Mouse (Mus musculus) olfactory bulb, adult 2 months (tissue): ENCODE data around the gene Nrxn2. TPM values are rescaled to one million over a fixed set of nuclear protein-coding genes. Genes with fewer than 3 reads are reported as not detected.
A peak's percentile ranks its signal among the peaks of the same experiment; 100 is the strongest.

Experiments used
- H3K27ac ChIP-seq: fragments of 200-500 bp; 2 replicates; pipeline ENCODE4 v1.5.1; 2012; ENCODE audit warnings: low read depth, low read length; ENCODE audit not compliant: insufficient read depth
- H3K4me1 ChIP-seq: fragments of 200-500 bp; 2 replicates; pipeline ENCODE4 v1.6.1; 2012; ENCODE audit warnings: low read length; ENCODE audit not compliant: control insufficient read depth, insufficient read depth
- H3K4me3 ChIP-seq: fragments of 200-500 bp; 2 replicates; pipeline ENCODE4 v1.5.1; 2012; ENCODE audit warnings: mild to moderate bottlenecking, low read depth, low read length, moderate library complexity; ENCODE audit not compliant: insufficient read depth
- CTCF ChIP-seq: fragments of 200-500 bp; IDR thresholded peaks from 2 replicates; pipeline ENCODE4 v1.5.1; 2012; ENCODE audit warnings: low read depth, mild to moderate bottlenecking, low read length, moderate library complexity; ENCODE audit not compliant: insufficient read depth
- POLR2A ChIP-seq: fragments of 200-500 bp; IDR thresholded peaks from 2 replicates; pipeline ENCODE4 v1.6.1; 2012; ENCODE audit warnings: mild to moderate bottlenecking, low read depth, low read length, moderate library complexity; ENCODE audit not compliant: insufficient read depth
- WGBS: fragments of 180-500 bp; shearing (Covaris S2); methylation state at CpG from one replicate; pipeline ENCODE4 v1.1.7; 2018; 5-methylcytosine and 5-hydroxymethylcytosine counted together
- polyA plus RNA-seq: library from polyadenylated mRNA; stranded (reverse); fragments of >200 nt; gene quantifications from 2 replicates; pipeline ENCODE4 v1.2.4, GENCODE M21; 2012; ENCODE audit warnings: low replicate concordance; ENCODE audit not compliant: missing spikeins, insufficient read depth, insufficient read length

Nrxn2 gene
- polyA plus RNA-seq, 1 experiment: 263 TPM

DNA sequence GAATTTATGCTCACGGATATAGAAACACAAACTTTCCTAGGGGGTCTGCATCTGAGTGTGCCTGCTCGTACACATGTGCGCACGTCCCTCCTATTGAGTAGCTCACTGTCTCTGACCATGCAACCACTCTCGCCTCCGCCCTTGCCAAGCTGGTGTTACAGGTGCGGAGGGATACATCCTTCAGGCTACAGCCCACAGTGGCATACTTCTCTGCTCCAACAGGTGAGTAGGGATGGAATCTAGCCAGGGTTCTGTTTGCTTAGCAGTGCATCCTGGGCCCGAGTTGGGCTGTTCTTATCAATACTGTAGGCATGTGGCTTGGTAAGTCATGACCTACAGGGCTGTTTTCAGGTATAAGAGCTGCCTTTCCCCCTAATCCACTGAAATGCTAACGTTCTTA is 107.5 kb downstream of the Nrxn2 start:
- TF ChIP-seq CTCF (no peak), POLR2A (no peak)
- H3K27ac ChIP-seq: no peak overlapping the region
- WGBS: 90% methylated on average over 9 of the region's 9 CpGs
- H3K4me1 ChIP-seq: peaks cover 45% of the 10 kb centered on the region
- no peak overlapping the region for H3K4me3 ChIP-seq

DNA sequence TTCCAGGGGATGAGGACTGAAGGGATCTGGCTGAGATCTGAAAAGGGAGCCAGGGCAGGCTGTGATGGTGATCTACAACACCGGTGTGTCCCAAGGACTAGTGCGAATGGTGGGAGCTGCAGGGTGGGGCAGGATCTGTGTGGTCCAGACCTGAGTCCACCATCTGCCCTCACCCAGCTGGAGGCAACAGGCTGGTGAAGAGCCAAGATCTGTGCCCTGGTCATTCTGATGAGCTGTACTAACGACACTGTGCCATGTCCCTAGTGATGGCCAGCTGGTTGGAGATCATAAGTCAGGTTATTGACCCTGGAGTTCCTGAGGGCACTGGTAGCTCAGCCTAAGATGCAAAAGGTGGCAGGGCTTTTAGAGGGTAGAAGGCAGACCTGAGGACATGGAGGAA is 108.9 kb downstream of the Nrxn2 start:
- WGBS: 80% methylated on average over 3 of the region's 3 CpGs
- Histone ChIP-seq H3K4me3 (no peak overlapping the region), H3K27ac (0 out of 2 replicates have a peak overlapping the region, but pooled peaks have one; percentile 14), H3K4me1 (peaks cover 49% of the 10 kb centered on the region)
- TF ChIP-seq POLR2A: no peak
- no peak for TF ChIP-seq CTCF

DNA sequence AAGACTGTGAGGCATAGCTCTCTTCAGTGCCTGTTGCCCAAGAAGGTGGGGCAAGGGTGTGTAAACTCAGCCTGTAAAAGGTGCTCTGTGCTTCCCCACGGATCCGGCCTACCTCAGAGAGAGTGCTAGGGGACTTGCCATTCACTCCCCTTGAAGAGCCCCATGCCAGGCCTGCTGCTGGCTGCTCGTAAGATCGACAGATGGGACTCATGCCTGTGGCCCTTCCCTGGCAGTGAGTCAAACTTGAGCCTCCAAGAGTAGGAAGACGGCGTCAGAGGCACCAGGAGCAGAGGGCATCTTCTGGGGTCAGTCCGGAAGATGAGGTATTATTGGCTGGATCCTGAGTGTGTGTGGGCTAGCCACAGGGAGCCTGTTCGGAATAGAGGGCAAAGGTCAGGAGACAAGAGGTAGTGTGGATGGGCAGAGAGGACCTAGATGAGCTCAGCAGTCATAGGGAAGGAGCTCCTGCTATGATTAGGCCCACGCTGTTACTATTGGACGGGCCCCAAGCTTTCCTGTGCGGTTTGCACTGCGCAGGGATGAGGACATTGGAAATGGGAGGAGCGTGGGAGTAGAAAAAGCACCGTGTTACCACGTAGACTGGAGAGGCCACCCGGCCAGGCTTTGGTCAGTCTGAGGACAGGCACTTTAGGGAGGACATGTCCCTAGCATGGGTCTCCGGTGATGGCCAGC is 109.5 kb downstream of the Nrxn2 start:
- Histone ChIP-seq H3K4me3 (no peak overlapping the region), H3K4me1 (peaks cover 54% of the 10 kb centered on the region), H3K27ac (peak overlapping the region; percentile 14)
- TF ChIP-seq CTCF (no peak), POLR2A (no peak)
- 62% methylated on average over 17 of the region's 17 CpGs for WGBS

DNA sequence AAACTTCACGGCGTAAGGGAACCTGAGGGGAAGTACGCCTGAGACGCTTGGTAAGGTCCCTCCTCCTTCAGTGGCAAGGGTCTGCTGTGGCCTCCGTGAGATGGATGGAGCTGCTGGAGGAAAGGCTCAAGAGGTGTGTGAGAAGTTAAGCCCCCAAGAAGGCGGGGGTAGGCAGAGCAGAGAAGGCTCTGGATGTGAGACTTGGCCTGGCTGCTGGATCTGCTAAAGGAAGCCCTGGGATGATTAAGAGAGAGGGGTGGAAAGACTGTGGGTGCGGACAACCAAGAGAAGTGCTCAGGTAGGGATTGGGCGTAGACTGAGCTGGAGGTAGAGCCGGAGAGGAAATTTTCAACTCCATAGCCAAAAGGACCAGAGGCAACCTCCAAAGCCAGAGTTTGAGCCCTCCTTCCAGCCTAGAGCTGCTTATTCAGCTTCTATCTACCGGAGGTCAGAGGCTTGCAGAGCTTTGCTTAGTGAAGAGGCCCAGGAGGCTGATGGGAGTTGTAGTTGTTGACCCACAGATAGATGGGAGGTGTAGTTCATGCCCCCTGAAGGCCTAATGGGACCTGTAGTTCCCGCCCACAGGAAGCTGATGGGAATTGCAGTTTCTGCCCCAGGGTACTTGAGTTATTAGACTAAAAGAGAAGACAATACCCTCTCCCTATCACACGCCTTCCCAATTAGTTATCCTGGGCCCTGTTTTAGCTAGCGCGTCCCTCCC is 110.9 kb downstream of the Nrxn2 start:
- Histone ChIP-seq H3K27ac (no peak overlapping the region), H3K4me3 (no peak overlapping the region), H3K4me1 (peaks cover 63% of the 10 kb centered on the region)
- no peak for TF ChIP-seq CTCF
- no peak for TF ChIP-seq POLR2A
- WGBS: 60% methylated on average over 14 of the region's 14 CpGs

DNA sequence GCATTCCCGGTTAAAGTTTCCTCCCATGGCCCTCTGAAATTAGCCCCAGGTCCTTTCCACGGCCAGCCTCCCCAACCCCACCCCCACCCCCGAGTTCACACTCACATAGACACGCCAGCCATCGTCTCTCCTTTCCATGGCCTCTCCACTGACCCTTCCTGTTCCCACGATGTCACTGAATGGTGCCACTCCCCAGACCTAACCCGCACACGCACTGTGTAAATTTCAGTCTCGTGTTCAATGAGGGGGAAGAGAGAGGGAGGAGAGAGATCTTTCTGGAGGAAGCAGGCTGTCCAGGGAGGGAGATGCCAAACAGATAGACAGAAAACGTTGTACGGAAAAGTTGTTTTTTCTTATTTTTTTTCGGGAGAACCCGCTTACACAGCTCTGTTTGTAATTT is 111.8 kb downstream of the Nrxn2 start:
- Histone ChIP-seq H3K4me1 (peaks cover 66% of the 10 kb centered on the region), H3K27ac (no peak overlapping the region), H3K4me3 (no peak overlapping the region)
- WGBS: 17% methylated on average over 13 of the region's 13 CpGs
- TF ChIP-seq CTCF (no peak), POLR2A (no peak)

DNA sequence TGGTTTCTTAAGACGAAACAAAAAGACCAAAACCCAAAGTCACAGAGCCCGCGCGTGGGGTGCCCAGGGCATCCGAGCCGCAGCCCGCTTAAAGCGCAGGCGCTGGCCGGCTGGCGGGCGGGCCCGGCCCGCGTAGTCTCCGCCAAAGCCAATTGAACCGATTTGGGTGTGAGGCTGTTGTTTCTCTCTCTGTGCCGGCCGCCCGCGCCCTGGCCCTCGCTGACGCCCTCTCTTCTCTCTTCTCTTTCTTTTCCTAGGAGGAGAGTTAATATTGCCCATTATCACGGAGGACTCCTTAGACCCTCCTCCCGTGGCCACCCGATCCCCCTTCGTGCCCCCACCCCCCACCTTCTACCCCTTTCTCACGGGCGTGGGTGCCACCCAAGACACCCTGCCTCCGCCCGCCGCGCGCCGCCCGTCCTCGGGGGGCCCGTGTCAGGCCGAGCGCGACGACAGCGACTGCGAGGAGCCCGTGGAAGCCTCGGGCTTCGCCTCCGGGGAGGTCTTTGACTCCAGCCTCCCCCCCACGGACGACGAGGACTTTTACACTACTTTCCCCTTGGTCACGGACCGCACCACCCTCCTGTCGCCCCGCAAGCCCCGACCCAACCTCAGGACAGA is 112.6 kb downstream of the Nrxn2 start:
- H3K4me3 ChIP-seq: peak overlapping the region; percentile 29
- WGBS: 6% methylated on average over 56 of the region's 56 CpGs
- peaks cover 72% of the 10 kb centered on the region for H3K4me1 ChIP-seq
- H3K27ac ChIP-seq: peak overlapping the region; percentile 10; the same call in 1 of the 2 replicates
- no peak for TF ChIP-seq POLR2A
- no peak for TF ChIP-seq CTCF

DNA sequence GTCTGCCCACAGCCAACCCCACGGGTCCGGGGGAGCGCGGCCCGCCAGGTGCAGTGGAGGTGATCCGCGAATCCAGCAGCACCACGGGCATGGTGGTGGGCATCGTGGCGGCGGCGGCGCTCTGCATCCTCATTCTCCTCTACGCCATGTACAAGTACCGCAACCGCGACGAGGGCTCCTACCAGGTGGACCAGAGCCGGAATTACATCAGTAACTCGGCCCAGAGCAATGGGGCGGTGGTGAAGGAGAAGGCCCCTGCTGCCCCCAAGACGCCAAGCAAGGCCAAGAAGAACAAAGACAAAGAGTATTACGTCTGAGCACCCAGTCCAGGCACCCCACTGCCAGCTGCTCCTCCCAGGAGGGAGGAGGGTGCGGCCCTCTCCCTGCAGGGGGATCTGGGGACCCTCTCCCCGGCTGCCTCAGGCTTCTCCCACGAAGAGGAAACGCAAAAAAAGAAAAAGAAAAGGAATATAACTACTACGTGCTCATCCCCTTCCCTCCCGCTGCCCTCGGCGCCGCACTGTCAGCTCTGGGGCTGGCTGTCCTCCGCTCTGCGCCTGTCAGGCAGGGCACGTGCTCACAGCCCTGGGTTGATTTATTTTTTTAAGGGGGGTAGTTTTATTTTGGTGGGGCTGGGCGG is 113.4 kb downstream of the Nrxn2 start:
- WGBS: 12% methylated on average over 36 of the region's 36 CpGs
- peak overlapping the region; percentile 82 for H3K27ac ChIP-seq
- TF ChIP-seq CTCF (no peak), POLR2A (no peak)
- H3K4me1 ChIP-seq: peaks cover 78% of the 10 kb centered on the region
- H3K4me3 ChIP-seq: peak overlapping the region; percentile 29

DNA sequence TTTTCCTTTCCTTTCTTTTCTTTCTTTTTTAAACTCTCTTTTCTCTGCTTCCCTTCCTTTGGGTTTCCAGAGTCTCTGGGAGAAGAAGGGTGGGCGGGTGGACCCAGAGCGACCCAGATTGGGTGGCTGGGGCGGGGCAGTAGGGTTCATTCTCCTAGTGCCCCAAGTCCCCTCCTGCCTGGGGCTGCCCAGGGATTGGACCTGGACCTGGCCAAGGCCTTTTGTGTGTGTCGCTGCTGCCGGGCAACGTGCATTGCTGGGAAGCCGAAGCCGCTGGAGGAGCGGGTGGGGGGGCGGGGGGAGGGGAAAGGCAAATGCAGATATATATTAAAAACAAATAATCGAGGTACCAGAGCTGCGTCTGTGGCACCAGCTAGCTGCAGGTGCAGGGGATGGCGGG is 114.1 kb downstream of the Nrxn2 start:
- TF ChIP-seq CTCF: no peak
- no peak for TF ChIP-seq POLR2A
- no peak overlapping the region for H3K4me3 ChIP-seq
- WGBS: 21% methylated on average over 13 of the region's 13 CpGs
- 0 out of 2 replicates have a peak overlapping the region, but pooled peaks have one; percentile 82 for H3K27ac ChIP-seq
- peaks cover 72% of the 10 kb centered on the region for H3K4me1 ChIP-seq
